Mouse (Mus musculus) granulocyte monocyte progenitor cell, adult 5-6 weeks (primary cell): Measurements from ENCODE around the gene Pus7l. TPM values are rescaled to one million over a fixed set of nuclear protein-coding genes. Genes with fewer than 3 reads are reported as not detected.
A peak's percentile ranks its signal among the peaks of the same experiment; 100 is the strongest.

ENCODE experiments used
- ATAC-seq: replicated peaks from 2 replicates; pipeline ENCODE4 v1.8.0; 2016; ENCODE audit warnings: mild to moderate bottlenecking, moderate TSS enrichment, inconsistent platforms; ENCODE audit not compliant: poor library complexity, severe bottlenecking
- total RNA-seq, 2 experiments: library from RNA; stranded (forward) in 1 of 2; stranded (reverse) in 1 of 2; fragments of 200-712, 200-1000 nt in 1 of 2; fragments of >200 nt in 1 of 2; fragmentation: Nextera tagmentation in 1 of 2; gene quantifications; 2 replicates each; pipeline ENCODE4 v1.2.3; 2014 to 2017

Pus7l gene
- total RNA-seq, 2 experiments from 2014 or later, result 14.1 to 14.8 TPM

DNA sequence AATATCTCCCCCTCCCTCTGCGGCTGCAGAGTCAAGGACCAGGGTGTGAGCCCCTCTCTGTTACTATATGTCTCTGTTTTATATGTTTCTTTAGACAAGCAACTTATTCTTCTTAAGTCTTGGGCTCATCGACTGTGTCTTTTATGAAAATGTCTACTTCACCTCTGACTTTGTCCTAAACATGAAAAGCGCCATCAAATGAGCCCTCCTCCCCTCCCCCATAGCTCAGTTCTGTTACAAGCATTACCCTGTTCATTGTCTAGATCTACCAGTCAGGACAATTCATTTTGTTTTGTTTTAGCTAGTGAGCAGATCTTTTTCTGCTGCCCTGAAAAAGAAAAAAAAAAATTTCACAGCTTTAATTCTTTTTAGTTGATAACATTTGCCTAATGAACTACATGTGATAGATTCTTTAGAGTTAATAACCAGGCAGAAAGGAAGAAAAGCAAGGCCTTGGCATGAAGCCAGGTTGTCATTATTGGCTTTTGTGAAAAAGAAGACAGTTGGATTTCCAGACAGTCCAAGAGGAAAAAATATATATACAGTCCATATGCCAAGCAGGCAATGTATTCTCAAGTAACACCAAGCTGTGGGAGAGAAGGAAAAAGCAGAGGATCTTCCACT, 63.7 kb downstream of the Pus7l start:
- no peak for ATAC-seq

DNA sequence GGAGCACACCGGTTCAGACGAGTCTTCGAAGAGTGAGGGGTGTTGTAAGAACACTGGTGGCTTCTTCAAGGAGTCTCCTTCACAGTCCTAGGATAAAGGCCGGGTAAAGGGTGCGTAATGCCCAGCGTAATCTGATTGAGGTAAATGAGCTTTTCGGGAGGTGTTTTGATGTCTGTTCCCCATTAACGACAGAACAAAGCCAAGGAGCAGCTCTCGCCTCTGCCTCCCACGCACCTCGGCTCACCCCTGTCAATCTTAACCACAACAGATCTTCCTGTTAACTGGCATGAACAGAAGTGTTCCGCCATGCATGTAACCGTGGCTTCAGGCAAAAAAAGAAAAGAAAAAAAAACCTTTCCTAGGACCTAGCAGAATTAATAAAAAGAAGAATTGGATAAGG, 64.6 kb downstream of the Pus7l start:
- ATAC-seq, result peak; percentile 42; the same call in 1 of the 2 replicates

DNA sequence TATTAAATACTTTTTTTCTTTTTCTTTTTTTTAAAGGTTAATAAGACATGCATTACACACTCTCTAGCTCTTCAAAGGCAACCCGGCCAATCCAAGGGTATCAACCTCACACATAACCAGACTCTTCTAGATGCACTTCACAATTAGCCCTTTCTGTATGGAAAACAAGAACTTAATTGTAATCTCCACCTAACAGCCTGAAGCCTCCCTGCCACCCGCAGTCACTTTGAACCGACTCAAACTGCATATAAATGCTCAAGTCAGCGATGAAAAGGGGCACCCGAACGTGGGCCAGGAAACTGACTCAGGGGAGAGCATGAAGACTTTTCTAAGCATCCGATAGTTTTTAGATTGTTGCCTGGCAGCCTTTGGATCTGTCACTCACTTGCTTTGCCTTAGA, 66.1 kb downstream of the Pus7l start:
- no peak for ATAC-seq

DNA sequence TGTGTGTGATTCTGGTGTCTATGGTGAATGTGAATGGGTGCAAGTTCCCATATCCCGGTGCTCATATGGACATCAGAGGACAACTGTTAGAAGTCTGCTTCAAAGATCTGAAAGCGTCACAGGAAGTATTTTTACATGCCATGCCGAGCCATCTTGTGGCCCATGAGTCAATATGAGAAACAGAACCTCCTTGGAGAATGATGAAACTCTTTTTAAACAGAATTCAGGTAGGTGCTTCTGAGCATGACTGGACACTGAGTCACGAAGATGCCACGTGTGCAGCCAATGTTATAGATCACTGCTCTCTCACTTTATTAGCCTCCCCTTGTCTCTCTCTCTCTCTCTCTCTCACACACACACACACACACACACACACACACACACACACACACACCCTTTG, 67.4 kb downstream of the Pus7l start:
- no peak for ATAC-seq

Other genes with a start within 250 kb of the Pus7l start
- not detected in 2 replicates for gene Adamts20, start 78.1 kb downstream of the Pus7l start, total RNA-seq (2014; fragmentation: Nextera tagmentation)
- gene Adamts20, start 78.1 kb downstream of the Pus7l start, total RNA-seq (2017), result not detected in 2 replicates
- gene Irak4, start 96 bp upstream of the Pus7l start, total RNA-seq (2014; fragmentation: Nextera tagmentation), result 20.8 and 26.3 TPM in 2 replicates
- 20.9 and 22.9 TPM in 2 replicates for gene Irak4, start 96 bp upstream of the Pus7l start, total RNA-seq (2017)
- 27.7 and 37.0 TPM in 2 replicates for gene Twf1, start 46.3 kb upstream of the Pus7l start, total RNA-seq (2014; fragmentation: Nextera tagmentation)
- 26.0 and 34.6 TPM in 2 replicates for gene Twf1, start 46.3 kb upstream of the Pus7l start, total RNA-seq (2017)
- gene Tmem117, start 85.7 kb upstream of the Pus7l start, total RNA-seq (2014; fragmentation: Nextera tagmentation), result not detected in 2 replicates
- not detected in 2 replicates for gene Tmem117, start 85.7 kb upstream of the Pus7l start, total RNA-seq (2017)